Mouse (Mus musculus) brain, embryonic 14.5 days (tissue): ENCODE results near the gene Purb.

Experiments used
- CTCF ChIP-seq: fragments of 200-500 bp; IDR thresholded peaks from 2 replicates; pipeline ENCODE4 v1.5.1; 2012; ENCODE audit warnings: inconsistent platforms, mild to moderate bottlenecking, moderate library complexity, borderline replicate concordance; ENCODE audit not compliant: insufficient read depth, insufficient read length; ENCODE audit errors: extremely low read depth
- POLR2A ChIP-seq: fragments of 200-500 bp; IDR thresholded peaks from 2 replicates; pipeline ENCODE4 v1.6.1; 2012; ENCODE audit warnings: mild to moderate bottlenecking, inconsistent platforms, borderline replicate concordance; ENCODE audit not compliant: poor library complexity, insufficient read depth, insufficient read length, severe bottlenecking; ENCODE audit errors: extremely low read depth

DNA sequence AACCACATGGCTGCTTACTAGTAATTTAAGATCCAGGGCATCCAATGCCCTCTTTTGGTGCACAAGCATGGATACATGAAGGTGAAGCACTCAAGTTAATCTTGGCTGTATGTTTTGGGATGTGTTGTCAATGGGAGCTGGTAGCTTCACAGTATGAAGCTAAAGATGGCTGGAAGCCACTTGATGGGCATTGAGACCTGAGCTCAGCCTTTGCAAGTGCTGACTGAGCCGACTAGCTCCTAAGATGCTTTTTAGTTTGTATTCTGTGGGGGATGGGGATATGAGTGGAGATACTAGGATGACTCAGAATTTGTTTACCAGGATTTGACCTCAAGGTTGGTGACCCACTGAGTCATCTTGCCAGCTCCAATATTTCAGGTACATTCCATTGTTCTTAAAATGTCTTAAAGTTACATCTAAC lies 55.4 kb downstream of the Purb start:
- no peak for TF ChIP-seq CTCF
- no peak for TF ChIP-seq POLR2A
